Mouse (Mus musculus) midbrain, embryonic 10.5 days (tissue): Measurements from ENCODE around the gene Lmod2. TPM values are rescaled to one million over a fixed set of nuclear protein-coding genes. Genes with fewer than 3 reads are reported as not detected.
A peak's percentile ranks its signal among the peaks of the same experiment; 100 is the strongest.

ENCODE experiments used
- DNase-seq: peaks from one replicate; pipeline ENCODE4 v3.0.0-alpha.2; 2017; ENCODE audit warnings: low spot score
- H3K27ac ChIP-seq: fragments of 300-500 bp; sonication (generic); replicated peaks from 2 replicates; pipeline ENCODE4 v1.5.1; 2016; ENCODE audit warnings: mild to moderate bottlenecking
- H3K27me3 ChIP-seq: fragments of 300-500 bp; sonication (generic); 2 replicates; pipeline ENCODE4 v1.6.1; 2016; ENCODE audit warnings: low read depth, mild to moderate bottlenecking; ENCODE audit not compliant: poor library complexity, severe bottlenecking
- H3K36me3 ChIP-seq: fragments of 300-500 bp; sonication (generic); 2 replicates; pipeline ENCODE4 v1.6.1; 2016; ENCODE audit warnings: mild to moderate bottlenecking, moderate library complexity
- H3K4me1 ChIP-seq: fragments of 300-500 bp; sonication (generic); 2 replicates; pipeline ENCODE4 v1.6.1; 2016
- H3K4me3 ChIP-seq: fragments of 300-500 bp; sonication (generic); 2 replicates; pipeline ENCODE4 v1.5.1; 2016; ENCODE audit warnings: mild to moderate bottlenecking, moderate library complexity
- H3K9me3 ChIP-seq: fragments of 300-500 bp; sonication (generic); replicated peaks from 2 replicates; pipeline ENCODE4 v1.6.1; 2016; ENCODE audit warnings: mild to moderate bottlenecking
- WGBS: fragments of 180-500 bp; shearing (Covaris S2); methylation state at CpG from one replicate; pipeline ENCODE4 v1.1.7; 2016; 5-methylcytosine and 5-hydroxymethylcytosine counted together
- polyA plus RNA-seq: library from polyadenylated mRNA; unstranded; fragments of >200 nt; fragmentation: Nextera tagmentation; extraction: Ambion mirVana; gene quantifications from 2 replicates; pipeline ENCODE4 v1.2.1, GENCODE M21; 2016

Gene Lmod2
- polyA plus RNA-seq, 1 experiment from 2014 or later: 0.15 TPM

GRCm38 (mm10) chr6:24622098-24622497 lies 24.5 kb downstream of the Lmod2 start:
- H3K36me3 ChIP-seq: peaks cover 68% of the 10 kb centered on the region
- no peaks in the 10 kb centered on the region for H3K9me3 ChIP-seq
- WGBS: 88% methylated on average over 2 of the region's 2 CpGs
- H3K4me3 ChIP-seq: no peak overlapping the region
- H3K27me3 ChIP-seq: no peaks in the 10 kb centered on the region
- no peaks in the 10 kb centered on the region for H3K4me1 ChIP-seq
- DNase-seq: no peak
- H3K27ac ChIP-seq: no peak overlapping the region

- H3K4me3 ChIP-seq: no peak overlapping the region
- H3K9me3 ChIP-seq: no peaks in the 10 kb centered on the region
- no peak overlapping the region for H3K27ac ChIP-seq
- H3K27me3 ChIP-seq: no peaks in the 10 kb centered on the region
- peaks cover 41% of the 10 kb centered on the region for H3K36me3 ChIP-seq
- peak; percentile 32 for DNase-seq
- 67% methylated on average over 5 of the region's 5 CpGs for WGBS
- H3K4me1 ChIP-seq: no peaks in the 10 kb centered on the region
These were observed 30.0 kb downstream of the Lmod2 start for GRCm38 (mm10) chr6:24627586-24628030.

DNA sequence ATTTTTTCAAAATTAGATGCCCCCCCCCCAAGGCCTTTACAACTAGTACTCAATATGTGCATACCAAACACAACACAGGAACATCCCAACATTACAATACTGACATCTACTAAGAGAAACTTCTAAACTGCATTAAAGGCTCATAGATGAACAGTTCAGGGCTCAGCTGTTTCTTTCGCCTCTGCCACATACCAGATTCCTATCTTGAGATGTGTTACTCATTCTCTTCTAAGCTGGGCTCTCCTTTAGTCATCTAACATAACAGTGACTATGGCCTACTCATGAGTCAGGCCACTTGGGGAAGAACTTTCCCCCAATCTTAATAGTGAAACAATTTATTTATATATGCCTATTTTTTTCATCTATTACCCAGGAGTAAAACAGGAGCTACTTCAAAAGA lies 30.9 kb downstream of the Lmod2 start:
- no peak overlapping the region for H3K4me3 ChIP-seq
- DNase-seq: no peak
- no peaks in the 10 kb centered on the region for H3K9me3 ChIP-seq
- no peak overlapping the region for H3K27ac ChIP-seq
- peaks cover 41% of the 10 kb centered on the region for H3K36me3 ChIP-seq
- no peaks in the 10 kb centered on the region for H3K27me3 ChIP-seq
- H3K4me1 ChIP-seq: no peaks in the 10 kb centered on the region
- 90% methylated on average over 1 of the region's 1 CpGs for WGBS

GRCm38 (mm10) chr6:24632061-24632460 lies 34.5 kb downstream of the Lmod2 start:
- Histone ChIP-seq H3K36me3 (peaks cover 37% of the 10 kb centered on the region), H3K9me3 (no peaks in the 10 kb centered on the region), H3K4me3 (no peak overlapping the region), H3K27ac (no peak overlapping the region), H3K4me1 (no peaks in the 10 kb centered on the region), H3K27me3 (no peaks in the 10 kb centered on the region)
- 84% methylated on average over 4 of the region's 4 CpGs for WGBS
- no peak for DNase-seq

GRCm38 (mm10) chr6:24634065-24634464 lies 36.5 kb downstream of the Lmod2 start:
- Histone ChIP-seq H3K27me3 (no peaks in the 10 kb centered on the region), H3K9me3 (no peaks in the 10 kb centered on the region), H3K4me1 (no peaks in the 10 kb centered on the region), H3K36me3 (peaks cover 40% of the 10 kb centered on the region), H3K4me3 (no peak overlapping the region), H3K27ac (no peak overlapping the region)
- 92% methylated on average over 3 of the region's 3 CpGs for WGBS
- no peak for DNase-seq

- WGBS: 94% methylated on average over 2 of the region's 2 CpGs
- no peak overlapping the region for H3K27ac ChIP-seq
- DNase-seq: no peak
- no peaks in the 10 kb centered on the region for H3K9me3 ChIP-seq
- H3K27me3 ChIP-seq: no peaks in the 10 kb centered on the region
- H3K4me1 ChIP-seq: no peaks in the 10 kb centered on the region
- no peak overlapping the region for H3K4me3 ChIP-seq
- H3K36me3 ChIP-seq: peaks cover 40% of the 10 kb centered on the region
These were observed 38.3 kb downstream of the Lmod2 start for GRCm38 (mm10) chr6:24635814-24636213.

- no peaks in the 10 kb centered on the region for H3K4me1 ChIP-seq
- H3K36me3 ChIP-seq: peaks cover 11% of the 10 kb centered on the region
- no peaks in the 10 kb centered on the region for H3K27me3 ChIP-seq
- 93% methylated on average over 4 of the region's 4 CpGs for WGBS
- no peak overlapping the region for H3K4me3 ChIP-seq
- no peak overlapping the region for H3K27ac ChIP-seq
- H3K9me3 ChIP-seq: no peaks in the 10 kb centered on the region
- no peak for DNase-seq
These were observed 43.7 kb downstream of the Lmod2 start for GRCm38 (mm10) chr6:24641286-24641685.

DNA sequence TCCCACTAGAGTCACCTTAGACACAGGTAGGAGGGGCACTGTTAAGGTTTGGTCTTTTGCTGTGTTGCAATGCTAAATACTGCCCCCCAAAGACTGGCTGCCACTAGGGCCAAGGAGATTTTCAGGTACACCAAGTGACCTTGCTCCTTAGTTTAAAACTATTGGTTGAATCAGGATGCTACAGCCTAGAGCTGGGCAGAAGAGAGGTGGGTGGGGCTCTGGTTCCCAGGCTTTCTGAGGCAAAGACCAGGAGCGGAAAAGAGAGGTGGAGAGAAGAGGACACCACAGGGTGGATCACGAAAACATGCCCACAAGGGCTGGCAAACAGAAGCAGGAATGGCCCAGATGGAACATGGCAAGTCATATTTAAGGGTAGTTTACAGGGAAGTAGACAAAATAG lies 44.6 kb downstream of the Lmod2 start:
- no peaks in the 10 kb centered on the region for H3K27me3 ChIP-seq
- 86% methylated on average over 2 of the region's 2 CpGs for WGBS
- no peaks in the 10 kb centered on the region for H3K4me1 ChIP-seq
- no peak overlapping the region for H3K27ac ChIP-seq
- no peak for DNase-seq
- no peak overlapping the region for H3K4me3 ChIP-seq
- no peaks in the 10 kb centered on the region for H3K9me3 ChIP-seq
- peaks cover 9% of the 10 kb centered on the region for H3K36me3 ChIP-seq

GRCm38 (mm10) chr6:24642960-24643359 lies 45.4 kb downstream of the Lmod2 start:
- Histone ChIP-seq H3K9me3 (no peaks in the 10 kb centered on the region), H3K27me3 (no peaks in the 10 kb centered on the region), H3K27ac (no peak overlapping the region), H3K36me3 (peaks cover 6% of the 10 kb centered on the region), H3K4me3 (no peak overlapping the region), H3K4me1 (no peaks in the 10 kb centered on the region)
- WGBS: 93% methylated on average over 3 of the region's 3 CpGs
- no peak for DNase-seq

DNA sequence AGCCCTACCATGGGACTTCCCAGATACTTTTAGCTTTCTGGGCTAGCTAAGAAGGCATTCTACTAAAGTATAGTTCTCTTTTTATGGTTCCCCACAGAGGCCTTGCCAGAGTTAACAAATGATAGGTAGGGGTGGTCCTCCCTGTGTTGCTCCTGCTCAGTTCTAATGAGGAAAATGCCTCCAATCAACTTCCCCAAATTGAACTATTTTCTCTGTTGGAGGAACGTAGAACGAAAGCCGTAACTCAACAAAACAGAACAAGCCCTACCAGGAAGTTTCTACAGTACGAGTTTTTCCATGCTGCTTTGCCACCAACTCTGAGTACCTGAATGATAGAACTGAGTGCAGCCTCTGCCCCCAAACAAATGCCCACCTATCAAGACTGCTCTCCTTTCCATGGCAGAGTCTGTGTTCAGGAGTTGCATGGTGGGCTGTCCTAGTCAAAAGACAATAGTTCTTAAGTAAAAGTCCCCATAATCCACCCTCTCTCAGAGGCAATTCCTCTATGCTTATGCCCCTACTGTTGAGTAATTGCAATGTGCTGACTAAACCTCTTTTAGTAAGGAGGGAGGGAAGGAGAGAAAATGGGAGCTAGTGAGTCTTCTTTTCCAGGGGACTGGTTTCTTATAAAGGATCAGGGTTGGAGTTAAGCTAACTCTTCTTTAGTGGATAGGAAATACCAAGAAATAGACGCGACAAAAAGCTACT lies 47.9 kb downstream of the Lmod2 start:
- H3K4me3 ChIP-seq: no peak overlapping the region

GRCm38 (mm10) chr6:24647103-24647691 lies 49.6 kb downstream of the Lmod2 start:
- Histone ChIP-seq H3K36me3 (peaks cover 6% of the 10 kb centered on the region), H3K27ac (no peak overlapping the region), H3K4me1 (no peaks in the 10 kb centered on the region), H3K27me3 (no peaks in the 10 kb centered on the region), H3K4me3 (no peak overlapping the region), H3K9me3 (no peaks in the 10 kb centered on the region)
- 82% methylated on average over 4 of the region's 4 CpGs for WGBS
- DNase-seq: no peak

More for the DNA sequence above, 47.9 kb downstream of the Lmod2 start:
- no peaks in the 10 kb centered on the region for H3K4me1 ChIP-seq
- 86% methylated on average over 6 of the region's 6 CpGs for WGBS
- H3K9me3 ChIP-seq: no peaks in the 10 kb centered on the region
- H3K27me3 ChIP-seq: no peaks in the 10 kb centered on the region
- H3K36me3 ChIP-seq: peaks cover 6% of the 10 kb centered on the region
- no peak for DNase-seq
- H3K27ac ChIP-seq: no peak overlapping the region

DNA sequence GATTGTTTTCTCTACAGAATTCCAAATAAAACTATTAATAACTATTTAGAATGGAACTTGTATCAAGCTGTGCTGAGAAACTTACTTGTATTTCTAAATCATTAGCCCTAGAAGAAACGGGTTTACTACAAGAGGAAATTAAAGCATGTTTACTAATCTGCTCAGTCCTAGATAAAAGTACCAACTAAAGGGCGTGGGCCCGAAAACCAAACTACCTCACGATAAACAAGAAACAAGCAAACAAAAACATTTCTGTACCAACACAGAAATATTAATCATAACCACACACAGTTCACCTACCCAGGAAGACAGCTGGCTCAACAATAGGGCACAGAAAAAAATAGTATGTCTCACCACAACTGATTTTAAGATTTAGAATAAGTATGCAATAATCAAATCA lies 50.8 kb downstream of the Lmod2 start:
- Histone ChIP-seq H3K4me3 (no peak overlapping the region), H3K4me1 (no peaks in the 10 kb centered on the region), H3K9me3 (no peaks in the 10 kb centered on the region), H3K36me3 (peaks cover 10% of the 10 kb centered on the region), H3K27me3 (no peaks in the 10 kb centered on the region), H3K27ac (no peak overlapping the region)
- DNase-seq: no peak
- 96% methylated on average over 4 of the region's 4 CpGs for WGBS

DNA sequence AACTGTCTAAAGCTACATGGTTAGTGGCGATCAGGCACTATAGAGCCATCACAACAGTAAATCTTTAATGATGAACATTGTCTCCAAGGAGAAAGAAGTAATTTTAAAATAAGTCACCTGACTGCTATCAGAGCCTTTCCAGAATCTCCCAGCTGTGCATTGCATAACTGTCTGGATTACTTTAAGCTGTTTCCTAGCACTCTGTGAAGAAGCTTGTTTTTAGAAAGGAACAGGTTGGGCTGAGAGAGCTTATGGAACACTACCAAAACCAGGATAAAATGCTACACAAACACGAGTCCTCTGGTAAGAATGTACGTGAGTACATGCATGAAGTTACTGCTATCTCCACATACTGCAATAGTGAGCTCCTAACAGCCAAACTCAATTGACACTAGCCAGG lies 53.2 kb downstream of the Lmod2 start:
- Histone ChIP-seq H3K27ac (no peak overlapping the region), H3K4me1 (no peaks in the 10 kb centered on the region), H3K4me3 (no peak overlapping the region), H3K36me3 (peaks cover 11% of the 10 kb centered on the region), H3K9me3 (no peaks in the 10 kb centered on the region), H3K27me3 (no peaks in the 10 kb centered on the region)
- DNase-seq: no peak
- WGBS: 85% methylated on average over 3 of the region's 3 CpGs
